Comparison of ENCODE assay signal across 7 mouse cellular contexts in genomic region chr2:179176835-179177530, GRCm38 (mm10).
DNase-seq lines count a peak whose midpoint lies in the region; ATAC-seq and TF ChIP-seq lines count a peak whose summit lies in the region.
"Not testable (repeated sequence)": the region's sequence is repeated elsewhere in the genome, so short reads cannot be mapped to it uniquely, and the experiment has no call there.

No protein-coding gene starts in this region.

- H3K9ac ChIP-seq in forebrain, embryonic 12.5 days; heart, embryonic 14.5 days (ENCODE audit: low read length); intestine, embryonic 14.5 days (ENCODE audit: low read length); limb, embryonic 14.5 days (ENCODE audit: low read depth, low read length, severe bottlenecking); neural tube, embryonic 15.5 days (replicated peaks): not testable (repeated sequence)

- not testable (repeated sequence) for H3K27ac ChIP-seq in forebrain, embryonic 12.5 days; heart, embryonic 14.5 days (replicated peaks in 1 of 2; ENCODE audit: control insufficient read depth in 1 of 2, insufficient read depth in 1 of 2, low read depth in 2 of 2, low read length in 2 of 2); intestine, embryonic 14.5 days (ENCODE audit: low read depth); limb, embryonic 14.5 days (replicated peaks; ENCODE audit: low read depth, low read length); midbrain, embryonic 10.5 days (replicated peaks); neural tube, embryonic 15.5 days (replicated peaks)

- not testable (repeated sequence) for H3K36me3 ChIP-seq in forebrain, embryonic 12.5 days (replicated peaks); heart, embryonic 14.5 days (ENCODE audit: control insufficient read depth, insufficient read depth, low read length); intestine, embryonic 14.5 days (ENCODE audit: control insufficient read depth, insufficient read depth, low read length); limb, embryonic 14.5 days (ENCODE audit: control insufficient read depth, insufficient read depth, low read length); midbrain, embryonic 10.5 days; neural tube, embryonic 15.5 days

- peak; percentile 21 for DNase-seq in embryo, embryonic 10.5 days (ENCODE audit: low spot score)
- not testable (repeated sequence) for DNase-seq in intestine, embryonic 14.5 days (ENCODE audit: low spot score); limb, embryonic 14.5 days (ENCODE audit: low spot score); midbrain, embryonic 10.5 days (ENCODE audit: low spot score)

- H3K4me1 ChIP-seq in forebrain, embryonic 12.5 days; heart, embryonic 14.5 days (ENCODE audit: control insufficient read depth in 2 of 2, insufficient read depth in 2 of 2, low read length in 2 of 2); intestine, embryonic 14.5 days (replicated peaks; ENCODE audit: control insufficient read depth, insufficient read depth, low read length); limb, embryonic 14.5 days (ENCODE audit: control insufficient read depth, insufficient read depth, low read length); midbrain, embryonic 10.5 days; neural tube, embryonic 15.5 days: not testable (repeated sequence)

- H3K4me2 ChIP-seq in forebrain, embryonic 12.5 days, result peak overlapping the region; percentile 42
- H3K4me2 ChIP-seq in heart, embryonic 14.5 days (ENCODE audit: low read length), result peak overlapping the region; percentile 47
- H3K4me2 ChIP-seq in intestine, embryonic 14.5 days (ENCODE audit: low read length), result peak overlapping the region; percentile 40
- H3K4me2 ChIP-seq in limb, embryonic 14.5 days (replicated peaks; ENCODE audit: low read depth, low read length, severe bottlenecking), result peak overlapping the region; percentile 31
- peak overlapping the region; percentile 46 for H3K4me2 ChIP-seq in neural tube, embryonic 15.5 days

- H3K9me3 ChIP-seq in forebrain, embryonic 12.5 days; heart, embryonic 14.5 days (ENCODE audit: control insufficient read depth, low read length); intestine, embryonic 14.5 days (ENCODE audit: control insufficient read depth, low read length); limb, embryonic 14.5 days (ENCODE audit: control insufficient read depth, low read length); midbrain, embryonic 10.5 days (replicated peaks); neural tube, embryonic 15.5 days (replicated peaks): not testable (repeated sequence)

- WGBS in forebrain, embryonic 12.5 days, result 3% methylated on average over 35 of the region's 35 CpGs
- 5% methylated on average over 25 of the region's 35 CpGs for WGBS in heart, embryonic 14.5 days
- 4% methylated on average over 23 of the region's 35 CpGs for WGBS in intestine, embryonic 14.5 days
- 5% methylated on average over 28 of the region's 35 CpGs for WGBS in limb, embryonic 14.5 days
- WGBS in midbrain, embryonic 10.5 days, result 7% methylated on average over 35 of the region's 35 CpGs
- 4% methylated on average over 35 of the region's 35 CpGs for WGBS in neural tube, embryonic 15.5 days

- TF ChIP-seq POLR2A in limb, embryonic 14.5 days (IDR thresholded peaks at IDR 0.05; ENCODE audit: borderline replicate concordance, extremely low read depth, insufficient read depth, insufficient read length), result not testable (repeated sequence)

- peak; percentile 69; the same call in 1 of the 2 replicates for ATAC-seq in forebrain, embryonic 12.5 days (ENCODE audit: low FRiP score)
- not testable (repeated sequence) for ATAC-seq in heart, embryonic 14.5 days (ENCODE audit: insufficient number of reproducible peaks, insufficient read depth, low FRiP score, low read depth); limb, embryonic 14.5 days (ENCODE audit: low FRiP score, low read depth); neural tube, embryonic 15.5 days (ENCODE audit: low FRiP score)
- ATAC-seq in intestine, embryonic 14.5 days (replicated peaks; ENCODE audit: low FRiP score, low TSS enrichment, low read depth), result 0 out of 2 replicates have a peak, but pooled peaks have one; percentile 64

- peak overlapping the region; percentile 20 for H3K4me3 ChIP-seq in forebrain, embryonic 12.5 days (replicated peaks)
- not testable (repeated sequence) for H3K4me3 ChIP-seq in heart, embryonic 14.5 days (ENCODE audit: control insufficient read depth in 1 of 2, insufficient read depth in 1 of 2, low read depth in 1 of 2, low read length in 2 of 2)
- H3K4me3 ChIP-seq in intestine, embryonic 14.5 days (ENCODE audit: low read depth, low read length), result peak overlapping the region; percentile 10; the same call in 1 of the 2 replicates
- H3K4me3 ChIP-seq in limb, embryonic 14.5 days (replicated peaks; ENCODE audit: low read length), result peak overlapping the region; percentile 15
- peak overlapping the region; percentile 35 for H3K4me3 ChIP-seq in midbrain, embryonic 10.5 days
- peak overlapping the region; percentile 13; the same call in 1 of the 2 replicates for H3K4me3 ChIP-seq in neural tube, embryonic 15.5 days (replicated peaks)

- peaks cover 12% of the 10 kb centered on the region for H3K27me3 ChIP-seq in forebrain, embryonic 12.5 days
- peaks cover 13% of the 10 kb centered on the region for H3K27me3 ChIP-seq in heart, embryonic 14.5 days (ENCODE audit: control insufficient read depth, insufficient read depth, low read length)
- not testable (repeated sequence) for H3K27me3 ChIP-seq in intestine, embryonic 14.5 days (replicated peaks; ENCODE audit: control insufficient read depth, insufficient read depth, low read length); limb, embryonic 14.5 days (ENCODE audit: control insufficient read depth, insufficient read depth, low read length); neural tube, embryonic 15.5 days (replicated peaks)
- peaks cover 33% of the 10 kb centered on the region for H3K27me3 ChIP-seq in midbrain, embryonic 10.5 days (ENCODE audit: low read depth, poor library complexity, severe bottlenecking)
